Mouse (Mus musculus) left cerebral cortex, adult 8-10 months (tissue): ENCODE measurements around the gene Zc3h12b. TPM values are rescaled to one million over a fixed set of nuclear protein-coding genes. Genes with fewer than 3 reads are reported as not detected.
A peak's percentile ranks its signal among the peaks of the same experiment; 100 is the strongest.
"Not testable (repeated sequence)": the region's sequence is repeated elsewhere in the genome, so short reads cannot be mapped to it uniquely, and the experiment has no call there.

Experiments used
- DNase-seq, 2 experiments: peaks; one replicate each; pipeline ENCODE4 v3.0.0; 2022; ENCODE audit warnings: low spot score in 2 of 2
- total RNA-seq, 4 experiments: library from RNA; stranded (reverse); gene quantifications; 2 replicates each; pipeline ENCODE4 v1.2.4; 2022

The Zc3h12b gene
- total RNA-seq, result 10 to 100 TPM; 29.9 to 36.3 (median 32.9) TPM

DNA sequence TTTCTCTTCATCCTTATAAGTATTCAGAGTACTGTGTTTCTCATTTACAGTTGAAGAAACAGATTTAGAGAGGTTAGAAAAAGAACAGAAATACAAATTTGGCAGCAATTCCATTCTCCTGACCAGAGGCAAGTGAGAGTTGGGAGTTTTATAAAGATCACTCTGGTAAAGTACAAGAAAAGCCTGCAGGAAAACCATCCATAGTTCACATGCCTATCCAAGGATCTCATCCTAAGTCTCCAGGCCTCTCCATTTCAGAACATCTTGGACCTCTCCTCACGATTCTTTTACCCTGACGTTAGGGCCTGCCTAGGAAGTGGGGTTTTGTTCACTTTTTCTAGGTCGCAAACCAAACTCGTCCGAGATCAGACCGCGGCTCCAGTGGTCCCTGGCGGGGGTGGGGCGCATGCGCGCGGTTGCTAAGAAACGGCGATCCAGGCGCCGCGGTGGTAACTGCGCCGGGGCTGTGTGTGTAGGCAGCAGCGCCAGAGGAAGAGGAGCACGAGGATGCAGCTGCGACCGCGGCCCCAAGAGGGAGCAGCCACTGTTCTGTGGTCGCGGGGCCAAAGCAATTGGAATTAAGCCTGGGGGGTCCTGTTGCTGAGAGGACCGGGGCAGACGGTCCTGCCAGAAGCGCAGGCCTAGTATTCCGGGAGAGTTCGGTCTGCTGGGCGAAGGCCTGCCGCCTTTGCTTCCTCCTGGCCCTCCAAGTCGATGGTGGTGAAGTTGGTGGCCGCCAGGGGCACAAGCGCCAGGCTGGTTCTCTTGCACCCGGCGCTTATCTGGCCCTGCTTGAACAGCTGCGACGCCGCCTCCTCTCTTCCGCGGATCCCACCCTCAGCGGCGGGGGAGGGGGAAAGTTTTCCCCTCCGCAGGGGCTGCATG, at the start of gene Zc3h12b:
Zc3h12b (plus strand) TSS at position 452 of the 885 bp plus-strand sequence.
- peak; percentile 50 to 61 for DNase-seq

DNA sequence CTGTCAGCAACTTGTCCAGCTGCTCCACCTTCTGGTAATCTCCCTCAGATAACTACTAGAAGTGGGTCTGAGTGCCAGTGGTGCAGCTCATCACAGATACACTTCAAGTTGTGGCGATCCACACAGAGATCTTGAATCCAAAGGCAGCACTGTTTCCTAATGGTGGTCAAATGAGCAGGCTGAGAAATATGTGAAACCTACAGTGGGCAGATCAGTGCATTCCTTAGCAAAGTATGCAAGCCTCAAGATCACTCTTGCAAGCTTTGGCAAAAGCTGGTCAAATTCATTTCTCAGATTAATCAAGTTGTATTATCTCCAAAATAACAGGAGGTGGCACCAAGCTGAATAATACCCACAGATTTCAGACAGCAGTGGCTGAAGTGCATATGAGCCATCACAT, 29.3 kb upstream of the Zc3h12b start:
- DNase-seq, result no peak

DNA sequence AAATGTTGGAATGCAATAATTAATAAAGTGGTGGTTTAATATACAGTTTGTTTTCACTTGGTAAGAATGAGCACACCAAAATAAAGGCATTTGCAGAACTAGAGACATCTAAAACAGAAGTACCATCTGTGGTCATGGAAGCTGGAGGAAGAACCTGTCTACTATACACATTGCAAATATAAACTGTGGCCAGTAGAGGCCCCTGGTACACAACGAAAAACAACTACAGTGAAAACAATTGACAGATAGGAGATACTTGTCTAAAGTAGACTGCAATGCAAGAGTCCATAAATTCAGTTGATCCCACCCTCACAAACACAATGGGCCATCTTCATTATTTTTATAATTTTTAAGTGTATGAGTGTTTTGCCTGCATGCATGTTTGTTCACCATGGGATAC, 24.4 kb upstream of the Zc3h12b start:
- no peak for DNase-seq

DNA sequence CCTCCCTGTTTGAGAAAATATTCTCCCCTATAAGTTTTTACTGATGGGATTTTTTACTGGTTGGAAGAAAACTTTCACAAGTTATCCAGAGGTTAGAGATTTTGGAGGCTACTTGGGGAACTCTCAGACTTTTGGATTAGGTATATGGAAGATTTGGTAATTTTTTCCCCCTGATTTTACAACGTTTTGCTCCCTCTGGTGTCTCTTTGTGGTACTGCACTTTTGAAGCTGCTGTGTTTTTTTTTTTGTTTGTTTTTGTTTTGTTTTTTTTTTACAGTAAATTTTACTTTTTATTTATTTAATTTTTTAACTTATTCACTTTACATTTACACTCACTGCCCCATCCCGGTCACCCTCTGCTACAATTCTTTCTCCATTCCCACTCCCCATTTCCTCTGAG, 26.8 kb downstream of the Zc3h12b start:
- no peak for DNase-seq

DNA sequence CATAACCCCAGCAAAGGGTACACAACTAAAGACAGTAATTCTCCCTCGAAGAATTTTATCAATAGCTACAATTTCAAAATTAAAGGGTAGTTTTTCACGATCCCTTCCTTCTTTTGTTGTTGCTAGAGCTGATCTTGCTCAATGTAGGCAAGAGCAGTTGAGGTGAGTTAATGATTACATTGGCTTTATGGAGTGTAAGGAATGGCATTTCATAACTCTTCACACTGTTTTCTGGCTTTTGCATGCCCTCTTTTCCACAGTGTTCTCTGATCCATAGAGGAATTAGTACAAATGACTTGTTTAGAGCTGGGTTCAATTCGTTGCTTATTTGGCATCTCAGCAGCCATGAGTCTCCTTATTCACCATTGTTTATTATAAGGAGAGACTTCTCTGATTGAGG, 84.4 kb downstream of the Zc3h12b start:
- no peak for DNase-seq

DNA sequence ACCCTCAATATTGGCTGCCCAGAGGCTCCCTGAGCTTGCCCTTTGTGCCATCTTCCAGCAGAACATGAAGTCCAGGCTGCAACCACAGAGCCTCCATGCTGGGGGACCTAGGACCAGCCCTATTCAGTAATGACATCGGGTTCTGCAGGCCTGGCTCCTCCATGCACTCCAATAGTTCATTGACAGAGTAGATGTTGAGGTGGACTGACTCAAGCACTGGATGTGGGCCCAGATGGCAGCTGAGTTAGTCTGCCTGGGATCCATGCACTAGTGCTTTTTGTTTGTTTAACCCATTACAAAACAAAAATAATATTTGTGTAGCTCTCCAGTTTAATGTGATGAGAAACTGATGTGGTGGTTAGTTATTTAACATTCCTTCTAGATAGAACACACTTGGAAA, 90.3 kb downstream of the Zc3h12b start:
- DNase-seq, result no peak

DNA sequence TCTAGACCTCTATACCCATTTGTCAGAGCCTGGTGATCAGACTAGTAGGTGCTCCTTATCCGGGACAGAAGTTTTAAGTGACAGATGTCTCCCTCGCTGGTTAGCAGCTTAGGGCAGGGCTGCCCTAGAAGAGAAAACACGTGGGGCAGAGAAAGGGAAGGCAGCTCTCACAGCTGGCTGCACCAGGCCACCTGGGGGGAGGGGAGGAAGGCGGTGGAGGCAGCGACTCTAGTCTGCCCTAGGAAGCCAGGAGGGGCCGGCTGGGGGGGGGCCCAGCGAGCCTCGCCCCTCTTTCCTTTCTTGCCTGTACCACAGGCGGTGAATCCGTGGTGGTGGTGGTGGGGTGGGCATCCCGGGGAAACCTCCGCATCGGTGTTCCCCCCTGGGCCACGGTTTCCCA, 141.3 kb downstream of the Zc3h12b start:
- no peak for DNase-seq

DNA sequence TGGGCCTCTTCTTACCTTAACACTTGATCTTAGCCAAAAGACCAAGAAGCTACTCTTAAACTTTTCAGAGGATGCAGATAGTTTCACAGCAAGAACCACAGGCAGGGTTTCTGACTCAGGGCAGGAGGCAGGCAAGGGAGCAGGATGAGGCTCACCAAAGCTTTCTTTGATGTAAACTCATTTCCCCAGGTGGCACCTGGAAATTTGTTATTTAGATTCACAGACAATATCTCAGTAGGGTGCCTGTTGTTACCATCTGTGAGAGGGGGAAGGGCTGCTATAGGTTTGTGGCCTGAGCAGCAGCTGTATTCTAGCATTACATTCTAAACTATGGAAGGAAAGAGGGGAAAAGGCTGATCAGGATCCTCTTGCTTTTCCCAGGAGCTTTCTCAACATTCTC, 169.6 kb downstream of the Zc3h12b start:
- DNase-seq, result no peak

DNA sequence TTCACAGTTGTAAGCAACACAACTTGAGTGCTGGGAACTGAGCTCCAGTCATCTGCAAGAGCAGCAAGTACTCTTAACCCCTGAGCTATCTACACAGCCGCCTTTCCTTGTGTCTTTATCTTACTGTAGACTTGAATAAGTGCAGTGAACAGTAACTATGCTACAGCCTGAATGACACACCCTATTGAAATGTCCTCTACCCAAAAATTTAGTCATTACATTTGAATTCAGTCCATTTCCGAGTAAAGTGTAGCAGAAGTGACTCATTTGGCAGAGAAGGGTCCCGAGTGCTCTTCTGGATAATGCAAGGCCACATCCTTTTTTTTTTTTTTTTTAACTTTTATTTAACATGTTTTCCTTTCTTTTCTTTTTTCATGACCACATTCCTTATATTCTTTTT, 191.2 kb downstream of the Zc3h12b start:
- DNase-seq, result no peak

DNA sequence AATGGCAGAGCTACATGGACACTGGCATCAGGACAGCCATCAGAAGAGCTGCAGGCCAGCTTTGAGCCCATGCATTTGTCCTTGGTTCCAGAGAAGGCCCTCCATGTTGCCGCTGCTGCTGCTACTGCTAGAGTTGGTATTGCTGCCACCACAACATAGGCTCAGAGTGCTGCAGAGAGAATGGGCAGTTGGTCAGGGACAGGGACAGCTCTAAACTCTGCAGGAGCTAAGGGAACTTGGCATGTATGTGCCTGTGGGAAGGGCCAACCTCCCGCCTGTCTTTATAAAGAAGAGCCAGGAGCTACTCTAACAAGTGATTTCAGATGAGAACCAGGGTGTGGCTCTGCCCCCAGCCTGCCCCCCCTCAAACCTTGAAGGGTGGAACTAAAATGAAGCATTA, 224.0 kb downstream of the Zc3h12b start:
- no peak for DNase-seq

DNA sequence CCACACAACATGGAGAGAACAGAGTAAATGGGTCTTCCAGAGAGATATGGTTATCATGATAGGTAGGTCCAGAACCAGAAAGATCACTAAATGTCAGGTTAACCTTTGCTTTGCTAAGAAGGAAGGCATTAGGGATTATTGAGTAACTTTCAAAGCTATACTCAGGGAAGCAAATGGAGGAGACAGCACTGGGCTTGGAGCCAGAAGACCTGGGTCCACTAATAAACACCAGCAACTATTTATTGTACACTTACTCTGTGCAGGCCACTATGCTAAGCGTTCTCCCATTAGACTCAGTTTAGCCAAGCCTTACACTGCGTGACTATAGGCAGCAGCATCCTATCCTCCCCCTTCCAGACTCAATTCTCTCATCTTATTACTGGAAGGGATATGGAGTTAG, 234.0 kb downstream of the Zc3h12b start:
- DNase-seq, result no peak

DNA sequence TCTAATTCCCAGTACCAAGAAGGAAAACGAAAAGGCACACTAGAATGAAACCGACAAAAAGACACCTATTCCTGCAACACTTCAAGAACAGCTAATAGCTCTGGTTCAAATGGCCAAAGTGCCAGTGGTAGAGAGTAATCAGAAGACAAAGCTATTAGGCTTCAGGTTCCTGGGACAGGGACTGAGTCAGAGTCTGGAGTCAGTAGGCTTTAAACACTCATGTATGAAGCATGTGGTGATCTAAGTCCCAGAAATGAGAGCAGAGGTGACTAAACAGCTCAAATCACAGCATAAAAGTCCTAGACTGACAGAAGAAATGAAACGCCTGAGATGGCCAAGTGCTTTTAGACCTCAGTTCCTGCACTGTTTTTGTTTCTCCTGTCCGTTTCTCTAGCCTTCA, 236.7 kb downstream of the Zc3h12b start:
- no peak for DNase-seq

DNA sequence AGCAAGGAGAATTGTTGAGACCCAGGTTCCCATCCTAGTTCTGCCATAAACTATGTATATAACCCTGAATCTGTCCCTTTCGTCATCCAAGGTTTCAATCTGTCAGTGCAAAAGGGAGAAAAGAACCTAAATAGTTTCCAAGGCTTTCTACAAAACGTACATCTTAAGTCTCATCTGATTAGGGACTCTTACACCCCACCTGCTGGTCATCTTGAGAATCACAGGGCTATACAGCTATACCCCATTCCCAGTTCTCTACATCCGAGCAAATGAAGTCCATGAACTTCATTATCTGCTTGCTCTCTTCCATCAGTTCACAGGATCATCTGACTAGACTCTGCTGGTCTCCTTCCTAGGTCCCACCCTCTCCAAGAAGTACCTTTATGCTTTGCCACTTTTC, 239.3 kb downstream of the Zc3h12b start:
- DNase-seq, result peak in 1 of 2 experiments; percentile 20

DNA sequence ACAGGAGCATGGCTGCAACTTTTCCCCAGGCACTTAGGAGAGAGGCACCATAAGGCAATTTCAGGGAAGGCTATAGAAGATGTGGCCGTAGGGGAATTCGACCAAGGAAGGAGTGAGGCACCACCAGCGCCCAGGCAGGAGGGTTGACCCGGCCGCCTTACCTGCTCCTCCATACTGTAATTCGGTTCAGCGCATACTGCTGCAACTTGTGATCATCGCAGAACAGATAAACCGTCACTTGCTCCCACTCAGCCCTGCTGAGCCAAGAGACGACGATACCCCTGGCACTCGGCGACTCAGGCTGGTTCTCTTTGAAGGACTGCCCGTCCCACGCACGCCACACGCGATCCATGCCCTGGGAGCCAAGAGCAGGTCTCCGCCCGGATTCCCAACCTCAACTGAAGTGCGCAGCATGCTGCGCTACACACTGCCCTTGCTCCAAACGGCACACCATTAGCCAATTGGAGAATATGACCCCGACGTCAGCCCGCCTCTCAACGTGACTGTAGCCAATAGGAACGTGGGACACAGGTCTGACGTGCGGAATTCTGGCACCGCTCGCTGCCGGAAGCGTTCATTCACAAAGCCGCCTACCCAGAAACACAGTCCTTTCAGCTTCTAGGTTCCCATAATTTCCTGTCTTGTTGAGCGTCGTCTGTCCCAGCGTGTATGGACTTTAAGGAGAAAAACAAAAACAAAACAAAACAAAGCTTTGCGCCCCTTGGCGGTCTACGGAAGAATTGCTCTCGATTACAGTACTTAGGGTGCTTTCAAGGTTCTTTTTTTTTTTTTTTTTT, 245.2 kb downstream of the Zc3h12b start, which contains the start of gene Las1l:
Las1l (minus strand) TSS at position 466 of the 797 bp plus-strand sequence.
- DNase-seq, result peak; percentile 77 to 92

DNA sequence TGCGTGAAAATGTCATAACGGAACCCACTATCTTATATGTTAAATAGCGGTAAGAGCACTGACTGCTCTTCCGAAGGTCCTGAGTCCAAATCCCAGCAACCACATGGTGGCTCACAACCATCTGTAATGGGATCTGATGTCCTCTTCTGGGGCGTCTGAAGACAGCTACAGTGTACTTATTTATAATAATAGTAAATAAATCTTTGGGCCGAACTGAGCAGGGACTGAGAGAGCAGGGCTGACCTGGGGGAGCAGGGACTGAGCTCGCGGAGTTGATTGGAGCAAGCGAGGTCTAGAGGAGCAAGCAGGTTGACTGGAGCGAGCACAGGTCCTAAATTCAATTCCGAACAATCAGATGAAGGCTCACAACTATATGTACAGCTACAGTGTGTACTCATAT, 246.0 kb downstream of the Zc3h12b start:
- DNase-seq, result not testable (repeated sequence)

DNA sequence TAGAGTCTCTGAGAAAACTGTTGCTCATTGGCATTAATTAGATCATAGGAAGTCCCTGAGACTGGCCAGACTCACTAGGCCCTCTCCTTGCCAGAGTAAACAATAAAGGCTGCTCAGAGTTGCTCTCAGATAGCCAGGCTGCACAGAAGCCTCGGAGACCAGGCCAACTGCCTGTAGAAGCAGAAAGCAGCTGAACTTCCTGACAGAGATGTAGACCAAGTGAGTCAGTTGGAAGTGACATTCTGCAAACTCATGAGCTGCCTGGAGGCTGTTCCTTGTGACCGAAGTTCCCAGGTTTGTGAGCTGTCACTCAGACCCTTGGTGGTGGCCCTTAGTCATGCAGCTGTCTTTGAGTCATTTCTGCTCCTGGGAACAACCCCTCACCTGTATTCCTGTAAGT, 251.9 kb downstream of the Zc3h12b start:
- DNase-seq, result no peak

DNA sequence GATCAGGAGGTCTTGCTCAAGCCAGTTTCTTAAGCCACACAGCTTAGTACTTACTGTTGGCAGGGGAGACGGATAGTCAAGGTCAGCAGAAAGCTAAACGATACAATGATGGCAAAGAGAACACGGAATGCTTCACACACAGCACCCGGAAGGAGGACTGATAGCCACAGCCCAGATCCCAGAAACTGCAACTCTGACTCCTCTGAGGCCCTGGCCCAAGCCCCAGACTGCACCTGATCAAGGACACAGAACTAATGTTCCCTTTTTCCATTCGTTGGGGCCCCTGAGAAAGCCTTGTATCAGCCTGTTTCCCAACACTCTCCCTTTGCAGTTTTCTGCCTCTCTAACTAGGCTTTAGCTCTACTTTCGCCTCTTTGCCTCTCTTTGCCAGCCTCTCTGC, 253.6 kb downstream of the Zc3h12b start:
- no peak for DNase-seq

DNA sequence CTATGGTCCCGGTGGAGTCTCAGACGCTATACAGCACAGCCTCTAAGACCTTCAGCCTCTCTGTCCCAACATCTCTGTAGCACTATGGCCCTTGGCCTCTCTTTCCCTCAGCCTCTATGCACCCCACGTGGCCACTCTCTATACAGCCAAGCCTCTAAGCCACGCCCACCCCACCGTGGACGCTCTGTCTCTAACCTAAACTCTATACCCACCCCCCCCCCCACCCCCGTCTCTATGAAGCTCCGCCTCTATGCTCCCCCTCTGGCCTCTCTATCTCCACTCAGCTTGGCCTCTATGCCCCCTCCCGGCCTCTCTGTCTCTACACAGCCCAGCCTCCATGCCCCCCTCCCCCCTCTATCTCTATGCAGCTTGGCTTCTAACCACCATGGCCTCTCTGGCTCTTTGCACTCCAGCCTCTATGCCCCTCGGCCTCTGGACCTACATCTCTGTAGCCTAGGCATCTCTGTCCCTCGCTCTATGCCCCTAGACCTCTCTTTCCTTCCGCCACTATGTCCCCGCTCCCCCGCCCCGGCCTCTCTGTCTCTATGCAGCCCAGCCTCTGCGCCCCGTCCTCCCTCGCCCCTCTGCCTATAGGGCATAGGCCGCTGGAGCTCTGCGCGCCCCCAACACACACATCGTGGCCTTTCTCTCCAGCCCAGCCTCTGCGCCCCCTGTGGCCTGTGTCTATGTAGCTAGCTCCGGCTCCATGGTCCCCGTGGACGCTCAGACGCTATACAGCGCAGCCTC, 256.5 kb downstream of the Zc3h12b start:
- peak in 1 of 2 experiments; percentile 48 for DNase-seq

DNA sequence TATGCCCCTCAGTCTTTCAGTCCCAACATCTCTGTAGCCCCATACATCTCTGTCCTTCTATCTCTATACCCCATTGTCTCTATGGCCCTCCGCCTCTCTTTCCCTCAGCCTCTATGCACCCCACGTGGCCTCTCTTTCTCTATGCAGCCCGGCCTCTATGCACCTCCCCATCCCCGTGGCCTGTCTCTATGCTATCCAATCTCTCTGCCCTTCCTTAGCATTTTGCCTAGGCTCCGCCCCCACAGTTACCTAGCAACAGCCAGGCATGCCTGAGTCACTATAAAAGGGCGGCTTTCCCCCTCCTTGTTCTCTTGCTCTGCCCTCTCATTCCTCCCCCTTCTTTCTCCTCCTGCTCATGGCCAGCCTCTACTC, 257.1 kb downstream of the Zc3h12b start:
- peak; percentile 25 to 84 for DNase-seq

DNA sequence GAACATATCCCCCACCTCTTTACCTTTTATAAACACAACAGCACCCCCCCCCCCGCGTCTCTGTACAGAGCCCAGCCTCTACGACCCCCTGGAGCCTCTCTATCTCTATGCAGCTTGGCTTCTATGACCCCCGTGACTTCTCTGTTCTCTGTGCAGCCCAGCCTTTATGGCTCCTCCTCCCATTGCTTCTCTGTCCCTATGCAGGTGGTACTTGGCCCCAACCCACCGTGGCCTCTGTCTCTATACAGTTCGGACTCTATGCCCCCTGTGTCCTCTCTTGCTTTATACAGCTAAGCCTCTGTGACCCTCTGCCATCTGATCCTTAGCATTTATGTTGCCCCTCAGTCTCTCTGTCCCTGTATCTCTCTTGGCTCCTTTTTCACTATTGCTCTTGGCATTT, 257.6 kb downstream of the Zc3h12b start:
- no peak for DNase-seq

DNA sequence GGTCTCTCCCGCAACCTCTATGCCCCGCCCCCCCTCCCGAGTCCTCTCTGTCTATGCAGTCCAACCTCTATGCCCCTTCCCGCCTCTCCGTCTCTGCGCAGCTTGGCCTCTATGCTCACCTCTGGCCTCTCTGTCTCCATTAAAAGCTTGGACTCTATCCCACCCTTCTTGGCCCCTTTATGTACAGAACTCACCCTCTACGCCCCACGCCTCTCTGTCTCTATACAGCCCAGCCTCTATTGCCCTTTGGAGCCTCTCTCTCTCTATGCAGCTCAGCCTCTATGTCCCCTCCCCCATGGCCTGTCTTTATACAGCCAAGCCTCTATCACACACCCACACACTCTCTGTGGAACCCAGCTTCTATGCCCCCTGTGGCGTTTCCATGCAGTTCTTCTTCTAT, 258.5 kb downstream of the Zc3h12b start:
- no peak for DNase-seq
